Mouse (Mus musculus) adrenal gland, adult (tissue): ENCODE data around the gene Gfral.

Experiments used
- DNase-seq, 2 experiments: peaks; one replicate each; pipeline ENCODE4 v3.0.0; 2022 to 2023; ENCODE audit warnings: low spot score in 1 of 2; ENCODE audit not compliant: inconsistent age in 2 of 2

Gene Gfral

DNA sequence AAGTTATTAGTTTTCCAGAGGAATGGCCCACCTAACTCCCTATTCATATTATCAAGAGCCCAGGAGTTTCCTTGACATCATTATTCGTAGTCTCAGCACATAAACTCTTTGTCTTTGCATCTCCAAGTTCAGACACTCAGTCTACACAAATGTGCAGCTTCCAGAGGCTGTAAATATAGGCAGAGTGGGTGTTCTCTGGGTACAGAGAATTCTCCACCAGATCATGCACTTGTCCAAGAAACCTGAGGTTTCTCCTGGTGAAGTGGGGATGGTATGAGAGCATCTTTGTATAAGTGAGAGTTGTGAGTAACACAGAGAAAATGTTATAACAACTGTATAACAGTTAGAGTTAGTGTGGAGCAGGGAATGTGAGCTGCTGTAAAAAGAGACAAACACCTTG lies 84.1 kb downstream of the Gfral start:
- no peak for DNase-seq

DNA sequence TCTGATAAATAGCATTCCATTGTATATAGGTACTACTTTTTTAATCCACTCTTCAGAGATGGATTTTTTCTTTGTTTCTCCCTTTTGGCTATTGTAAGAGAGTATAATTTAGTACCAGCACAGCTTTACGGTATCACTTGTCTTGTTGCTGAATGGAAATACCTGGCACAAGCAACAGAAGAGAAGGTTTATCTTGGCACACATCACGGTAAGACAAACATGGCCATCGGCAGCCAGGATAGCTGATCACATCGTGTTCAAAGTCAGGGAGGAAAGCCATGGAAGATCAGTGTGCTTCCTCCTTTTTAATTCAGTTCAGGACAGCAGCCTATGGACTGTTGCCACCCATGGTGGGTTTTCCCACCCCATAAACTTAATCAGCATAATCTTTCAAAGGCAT lies 89.2 kb downstream of the Gfral start:
- DNase-seq, result no peak

DNA sequence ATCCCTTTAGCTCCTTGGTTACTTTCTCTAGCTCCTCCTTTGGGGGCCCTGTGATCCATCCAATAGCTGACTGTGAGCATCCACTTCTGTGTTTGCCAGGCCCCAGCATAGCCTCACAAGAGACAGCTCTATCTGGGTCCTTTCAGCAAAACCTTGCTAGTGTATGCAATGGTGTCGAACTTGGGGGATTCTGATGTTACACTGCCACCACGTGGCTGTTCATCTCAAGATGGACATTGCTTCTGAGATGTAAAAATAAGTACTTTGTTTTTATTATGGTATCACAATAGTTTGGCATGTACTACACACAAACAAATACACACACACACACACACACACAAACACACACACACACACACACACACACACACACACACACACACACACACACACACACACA lies 90.6 kb downstream of the Gfral start:
- peak; percentile 41 to 82 for DNase-seq
